Mouse (Mus musculus): Measurements from ENCODE around the gene Adap1. TPM values are rescaled to one million over a fixed set of nuclear protein-coding genes. Genes with fewer than 3 reads are reported as not detected.
"Not testable (repeated sequence)": the region's sequence is repeated elsewhere in the genome, so short reads cannot be mapped to it uniquely, and the experiment has no call there.

Adap1 gene
- total RNA-seq, 2 experiments from 2014 or later: 255 to 270 TPM

GRCm38 (mm10) chr5:139351628-139352027 lies 26.2 kb upstream of the Adap1 start:
- no peak for DNase-seq (ENCODE audit: low spot score in 2 of 2)

- DNase-seq (ENCODE audit: low spot score in 2 of 2): no peak
Measured at GRCm38 (mm10) chr5:139351134-139351533, 25.7 kb upstream of the Adap1 start, which contains the start of gene Cox19. Gene Cox19, minus strand, starts transcription at chr5:139351418.

GRCm38 (mm10) chr5:139349713-139350112 lies 24.3 kb upstream of the Adap1 start:
- no peak for DNase-seq (ENCODE audit: low spot score in 2 of 2)

- no peak for DNase-seq (ENCODE audit: low spot score in 2 of 2)
Measured at GRCm38 (mm10) chr5:139347225-139347624, 21.8 kb upstream of the Adap1 start.

GRCm38 (mm10) chr5:139345364-139345714 lies 19.9 kb upstream of the Adap1 start:
- DNase-seq (ENCODE audit: low spot score in 2 of 2): no peak

GRCm38 (mm10) chr5:139344687-139345363 lies 19.4 kb upstream of the Adap1 start:
- DNase-seq (ENCODE audit: low spot score in 2 of 2): peak; percentile 92 to 94

- peak; percentile 86 to 88 for DNase-seq (ENCODE audit: low spot score in 2 of 2)
Measured at GRCm38 (mm10) chr5:139344021-139344686, 18.7 kb upstream of the Adap1 start.

- no peak for DNase-seq (ENCODE audit: low spot score in 2 of 2)
Measured at GRCm38 (mm10) chr5:139338891-139339290, 13.5 kb upstream of the Adap1 start.

GRCm38 (mm10) chr5:139338403-139338802 lies 13.0 kb upstream of the Adap1 start:
- no peak for DNase-seq (ENCODE audit: low spot score in 2 of 2)

GRCm38 (mm10) chr5:139337826-139338370 lies 12.5 kb upstream of the Adap1 start:
- peak in 1 of 2 experiments; percentile 32 for DNase-seq (ENCODE audit: low spot score in 2 of 2)

GRCm38 (mm10) chr5:139335634-139336033 lies 10.2 kb upstream of the Adap1 start:
- DNase-seq (ENCODE audit: low spot score in 2 of 2): no peak

- not testable (repeated sequence) for DNase-seq (ENCODE audit: low spot score in 2 of 2)
Measured at GRCm38 (mm10) chr5:139334394-139334793, 9.0 kb upstream of the Adap1 start.

GRCm38 (mm10) chr5:139333301-139334013 lies 8.0 kb upstream of the Adap1 start:
- no peak for DNase-seq (ENCODE audit: low spot score in 2 of 2)

- DNase-seq (ENCODE audit: low spot score in 2 of 2): no peak
Measured at GRCm38 (mm10) chr5:139332590-139333272, 7.3 kb upstream of the Adap1 start.

GRCm38 (mm10) chr5:139331742-139332141 lies 6.3 kb upstream of the Adap1 start:
- peak; percentile 86 to 87 for DNase-seq (ENCODE audit: low spot score in 2 of 2)

- no peak for DNase-seq (ENCODE audit: low spot score in 2 of 2)
Measured at GRCm38 (mm10) chr5:139330766-139331165, 5.3 kb upstream of the Adap1 start.

GRCm38 (mm10) chr5:139327634-139328020 lies 2.2 kb upstream of the Adap1 start:
- DNase-seq (ENCODE audit: low spot score in 2 of 2): no peak

GRCm38 (mm10) chr5:139326986-139327633 lies 1.7 kb upstream of the Adap1 start:
- no peak for DNase-seq (ENCODE audit: low spot score in 2 of 2)

- no peak for DNase-seq (ENCODE audit: low spot score in 2 of 2)
Measured at GRCm38 (mm10) chr5:139326111-139326696, 782 bp upstream of the Adap1 start.

GRCm38 (mm10) chr5:139324691-139325394 lies 579 bp downstream of the Adap1 start:
- DNase-seq (ENCODE audit: low spot score in 2 of 2): peak; percentile 48 to 62

Measured in layer of hippocampus, postnatal 10 days (tissue).